Mouse (Mus musculus): ENCODE data around the gene Sh3bgrl3.

- no peak for TF ChIP-seq EP300 (IDR thresholded peaks at IDR 0.05; ENCODE audit: low read depth)
- no peak for TF ChIP-seq CTCF (IDR thresholded peaks at IDR 0.05; ENCODE audit: low read depth)
These were observed 9.5 kb downstream of the Sh3bgrl3 start for GRCm38 (mm10) chr4:134119042-134119441.

Data from liver, postnatal 0 days (tissue).